Mouse (Mus musculus): ENCODE data around the gene Tpra1.

Gene Tpra1

DNA sequence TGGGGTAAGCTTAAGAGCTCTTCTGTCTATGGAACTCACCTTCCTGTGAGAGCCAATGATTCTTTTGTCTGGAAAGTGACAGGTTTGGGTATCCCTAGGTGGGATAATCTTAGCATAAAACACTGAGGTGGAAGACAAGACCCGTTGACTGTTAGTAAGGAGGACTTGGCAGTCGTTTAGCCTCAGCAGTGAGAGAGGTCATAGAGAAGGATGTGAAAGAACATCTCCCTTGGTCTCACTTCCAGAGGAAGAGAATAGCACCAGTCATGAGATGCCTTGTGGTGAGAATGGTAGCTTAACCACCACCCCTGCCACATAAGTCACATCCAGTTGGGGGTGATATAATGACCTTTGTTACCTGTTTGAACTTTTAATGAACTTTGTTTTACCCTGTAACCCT lies 54.7 kb downstream of the Tpra1 start:
- DNase-seq (ENCODE audit: low spot score in 2 of 2), result no peak

DNA sequence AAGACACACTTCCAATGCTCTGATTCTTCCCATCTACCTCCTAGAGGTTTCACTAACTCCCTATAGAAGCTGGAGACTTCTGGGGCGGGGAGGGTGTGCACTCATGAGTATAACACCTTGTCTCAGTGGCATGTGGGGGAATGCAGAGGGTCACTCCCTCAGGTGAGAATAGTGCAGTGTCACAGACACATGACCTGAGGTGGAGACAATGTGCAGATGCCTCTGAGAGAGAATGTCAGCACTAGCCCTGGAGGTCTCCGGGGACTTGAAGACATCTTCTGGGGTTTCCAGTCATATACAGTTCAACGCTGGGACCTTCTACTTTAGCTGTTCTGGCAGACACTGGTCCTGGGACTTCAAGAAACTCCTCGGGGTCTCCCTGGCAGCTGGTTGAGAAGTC lies 55.3 kb downstream of the Tpra1 start:
- no peak for DNase-seq (ENCODE audit: low spot score in 2 of 2)

DNA sequence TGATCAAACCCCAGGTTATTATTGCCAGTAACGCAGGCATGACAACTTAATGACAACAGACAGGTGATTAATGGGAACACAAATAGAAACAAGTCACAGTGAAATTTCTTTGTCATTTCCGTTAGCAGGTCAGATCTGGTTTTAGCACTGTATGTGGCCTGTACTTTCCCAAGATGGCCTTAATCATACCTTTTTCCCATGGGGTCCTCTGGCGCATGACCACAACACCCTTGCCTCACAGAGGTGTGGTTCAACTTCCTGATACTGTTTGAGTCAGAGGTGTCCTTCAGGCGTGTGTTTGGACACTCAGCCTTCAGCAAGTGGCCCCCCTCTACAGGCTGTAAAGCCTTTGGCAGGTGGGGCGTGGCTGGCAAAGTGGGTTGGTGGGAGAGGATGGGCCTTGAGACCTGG lies 55.8 kb downstream of the Tpra1 start:
- no peak for DNase-seq (ENCODE audit: low spot score in 2 of 2)

DNA sequence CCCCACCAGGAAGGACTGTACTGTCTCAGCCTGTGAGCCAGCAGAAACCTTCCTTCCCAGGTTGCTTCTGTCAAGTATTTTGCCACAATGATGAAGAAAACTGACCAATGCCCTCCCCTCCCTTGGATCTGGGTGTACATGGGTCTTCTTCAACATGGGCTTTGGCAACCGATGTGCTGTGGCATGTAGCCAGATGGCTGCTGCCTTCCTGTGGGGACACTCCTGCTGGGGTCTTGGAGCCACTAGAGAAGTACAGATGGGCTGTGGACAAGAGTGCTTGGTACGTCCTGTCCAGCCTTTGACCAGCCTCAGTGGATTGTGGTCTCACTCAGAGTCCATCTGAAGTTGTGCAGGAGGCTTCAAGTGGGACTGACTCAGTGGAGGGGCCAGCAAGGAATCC lies 56.3 kb downstream of the Tpra1 start:
- no peak for DNase-seq (ENCODE audit: low spot score in 2 of 2)

DNA sequence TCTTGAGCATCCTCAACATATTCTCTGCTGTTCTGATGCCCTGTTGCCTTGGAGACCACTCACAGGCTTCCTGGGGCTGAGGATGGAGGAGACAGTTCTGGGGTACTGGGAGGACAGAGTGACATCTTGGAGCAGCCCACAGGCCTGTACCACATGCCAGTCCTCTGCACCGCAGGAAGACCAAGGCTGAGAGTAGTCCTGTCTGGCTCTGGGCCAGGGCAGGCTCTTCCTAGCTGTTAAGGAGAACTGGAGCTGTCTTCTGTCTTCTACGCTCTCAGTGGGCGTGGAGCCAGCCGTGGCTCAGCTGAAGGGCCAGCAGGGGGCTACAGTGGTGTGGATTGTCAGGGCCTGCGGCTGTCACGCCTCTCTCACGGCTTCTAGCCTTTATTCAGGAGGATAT lies 57.8 kb downstream of the Tpra1 start:
- peak in 1 of 2 experiments; percentile 62 for DNase-seq (ENCODE audit: low spot score in 2 of 2)

DNA sequence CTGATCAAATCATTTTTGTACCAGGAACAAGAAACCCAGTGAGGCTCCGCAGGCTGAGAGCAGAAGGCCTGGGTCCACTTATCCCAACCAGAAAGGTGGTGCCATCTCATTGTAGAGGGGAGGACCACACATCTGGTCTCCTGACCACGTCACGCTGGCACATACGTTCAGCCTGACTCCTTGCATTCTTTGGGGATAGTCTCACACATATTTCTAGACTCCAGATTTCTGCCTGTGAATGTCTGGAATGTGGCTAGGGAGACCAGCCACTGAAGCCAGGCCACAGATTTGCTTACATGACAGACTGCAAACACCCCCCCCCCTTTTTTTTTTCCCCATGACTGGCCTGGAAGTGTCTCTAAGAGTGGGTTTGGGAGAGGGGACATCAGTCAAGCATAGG lies 58.9 kb downstream of the Tpra1 start:
- no peak for DNase-seq (ENCODE audit: low spot score in 2 of 2)
